Mouse (Mus musculus) mouse trophoblast stem cell (cell line): ENCODE results near the gene Ugt1a8.
"Not testable (repeated sequence)": the region's sequence is repeated elsewhere in the genome, so short reads cannot be mapped to it uniquely, and the experiment has no call there.

ENCODE experiments used
- in situ Hi-C, 2 experiments: fragments of 300-500 bp; cut with MseI, MboI; formaldehyde crosslinking; loops; 2 replicates in 1 of 2; 3 replicates in 1 of 2; pipeline ENCODE4 v1.15.1; 2025

Gene Ugt1a8

DNA sequence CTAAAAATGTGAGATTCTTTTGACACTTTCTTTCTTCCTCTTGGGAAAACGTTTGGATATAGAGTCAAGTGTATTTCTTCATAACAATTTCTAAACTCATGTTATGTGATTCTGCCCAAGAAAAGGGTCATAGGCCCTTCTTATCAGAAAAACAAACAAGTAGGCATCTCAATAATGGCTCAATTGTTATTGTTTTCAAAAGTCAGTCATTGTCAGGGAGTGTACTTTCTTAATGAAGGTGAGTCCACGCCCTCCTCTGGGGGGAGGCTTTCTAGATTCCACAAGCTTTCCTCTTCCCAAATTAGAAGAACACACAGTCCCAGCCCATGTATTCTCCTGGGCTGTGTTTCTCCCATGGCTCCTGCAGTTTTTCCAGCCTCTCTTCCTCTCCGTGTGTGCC, at the start of gene Ugt1a8:
TSS of gene Ugt1a8 (plus strand) at position 301 of the 400 bp plus-strand sequence.
- in situ Hi-C loops: no loop called here

DNA sequence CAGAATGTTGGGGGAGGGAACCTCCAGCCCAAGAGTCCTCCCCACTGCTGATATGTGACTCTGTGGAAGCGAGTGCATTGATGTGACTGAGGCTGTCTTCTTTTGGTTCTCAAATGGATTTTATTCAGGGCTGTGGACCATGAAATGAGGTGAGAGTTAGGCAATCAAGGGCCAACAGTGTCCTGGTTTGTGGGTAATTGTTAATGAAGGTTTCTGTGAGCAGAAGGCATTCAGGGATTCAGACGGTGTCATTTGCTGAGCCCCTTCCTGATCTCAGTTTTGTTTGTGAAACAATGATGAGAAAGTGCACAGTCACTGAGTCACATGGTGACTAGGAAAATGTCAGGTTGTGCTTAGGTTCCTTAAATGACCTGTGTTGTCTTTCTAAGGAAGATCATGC, 44.6 kb upstream of the Ugt1a8 start:
- in situ Hi-C loops: not testable (repeated sequence)

DNA sequence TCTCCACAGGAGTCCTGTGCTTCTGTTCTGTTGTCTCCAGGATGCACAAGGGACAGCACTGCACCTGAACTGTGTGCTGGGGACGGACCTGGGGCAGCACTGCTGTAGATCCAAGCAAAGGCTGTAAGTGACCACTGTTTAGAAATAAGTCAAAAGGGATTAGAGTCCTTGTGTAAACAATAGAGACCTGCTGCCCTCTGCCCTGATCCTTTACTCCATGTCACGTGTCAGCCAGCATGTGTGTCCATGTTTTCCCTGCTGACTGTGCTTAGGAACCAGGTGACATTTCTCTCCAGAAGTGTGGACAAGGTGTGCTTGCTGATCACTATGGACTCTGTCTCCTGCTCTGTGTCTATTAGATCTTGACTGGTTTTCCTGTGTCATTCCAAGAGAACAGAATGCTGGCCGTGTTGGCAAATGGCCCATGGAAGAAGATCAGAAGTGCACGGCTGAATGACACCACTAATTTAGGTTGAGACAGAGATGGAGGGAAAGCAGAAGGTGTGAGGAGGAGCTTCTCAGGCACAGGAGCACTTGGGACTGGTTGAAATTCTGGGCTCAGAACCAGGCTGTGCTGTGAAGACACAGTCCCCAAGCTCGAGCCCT, 42.7 kb upstream of the Ugt1a8 start:
- in situ Hi-C loops: not testable (repeated sequence)

DNA sequence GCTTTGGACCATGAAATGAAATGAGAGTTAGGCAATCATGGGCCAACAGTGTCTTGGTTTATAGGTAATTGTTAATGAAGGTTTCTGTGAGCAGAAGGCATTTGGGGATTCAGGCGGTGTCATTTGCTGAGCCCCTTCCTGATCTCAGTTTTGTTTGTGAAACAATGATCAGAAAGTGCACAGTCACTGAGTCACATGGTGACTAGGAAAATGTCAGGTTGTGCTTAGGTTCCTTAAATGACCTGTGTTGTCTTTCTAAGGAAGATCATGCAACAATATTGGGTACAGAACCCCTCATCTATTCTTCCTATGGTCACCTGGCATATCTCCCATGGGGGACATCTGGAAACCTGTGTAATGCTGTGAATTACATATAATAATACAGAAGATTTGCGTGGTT, 40.2 kb upstream of the Ugt1a8 start:
- in situ Hi-C loops: not testable (repeated sequence)

DNA sequence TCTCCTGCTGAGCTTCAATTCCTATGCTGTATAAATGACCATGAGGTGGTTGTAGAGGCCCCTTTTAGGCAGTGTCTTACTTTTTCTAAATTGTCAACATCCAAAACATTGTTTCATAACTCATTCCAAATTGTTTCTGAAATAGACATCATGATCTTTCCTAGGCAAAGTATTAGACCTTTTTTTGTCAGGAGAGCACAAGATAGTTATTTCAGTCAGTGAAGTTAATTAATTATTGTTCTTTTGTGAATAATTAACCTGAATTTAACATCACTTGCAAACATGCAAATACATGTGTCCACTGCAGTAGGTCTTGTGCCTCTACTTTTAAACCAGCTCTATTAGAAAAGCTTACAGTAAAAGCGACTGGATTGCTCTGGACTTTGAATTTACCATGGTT, 32.5 kb upstream of the Ugt1a8 start, which contains the start of gene Ugt1a10:
TSS of gene Ugt1a10 (plus strand) at position 301 of the 400 bp plus-strand sequence.
- in situ Hi-C loops: no loop called here

DNA sequence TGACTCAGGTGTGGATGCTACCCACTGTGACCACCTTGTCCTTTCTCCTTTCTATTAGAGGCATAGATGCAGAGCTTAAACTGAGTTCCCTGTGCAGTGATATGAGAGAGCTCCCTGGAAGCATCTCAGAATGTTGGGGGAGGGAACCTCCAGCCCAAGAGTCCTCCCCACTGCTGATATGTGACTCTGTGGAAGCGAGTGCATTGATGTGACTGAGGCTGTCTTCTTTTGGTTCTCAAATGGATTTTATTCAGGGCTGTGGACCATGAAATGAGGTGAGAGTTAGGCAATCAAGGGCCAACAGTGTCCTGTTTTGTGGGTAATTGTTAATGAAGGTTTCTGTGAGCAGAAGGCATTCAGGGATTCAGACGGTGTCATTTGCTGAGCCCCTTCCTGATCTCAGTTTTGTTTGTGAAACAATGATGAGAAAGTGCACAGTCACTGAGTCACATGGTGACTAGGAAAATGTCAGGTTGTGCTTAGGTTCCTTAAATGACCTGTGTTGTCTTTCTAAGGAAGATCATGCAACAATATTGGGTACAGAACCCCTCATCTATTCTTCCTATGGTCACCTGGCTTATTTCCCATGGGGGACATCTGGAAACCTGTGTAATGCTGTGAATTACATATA, 21.0 kb upstream of the Ugt1a8 start:
- in situ Hi-C loops: not testable (repeated sequence)

DNA sequence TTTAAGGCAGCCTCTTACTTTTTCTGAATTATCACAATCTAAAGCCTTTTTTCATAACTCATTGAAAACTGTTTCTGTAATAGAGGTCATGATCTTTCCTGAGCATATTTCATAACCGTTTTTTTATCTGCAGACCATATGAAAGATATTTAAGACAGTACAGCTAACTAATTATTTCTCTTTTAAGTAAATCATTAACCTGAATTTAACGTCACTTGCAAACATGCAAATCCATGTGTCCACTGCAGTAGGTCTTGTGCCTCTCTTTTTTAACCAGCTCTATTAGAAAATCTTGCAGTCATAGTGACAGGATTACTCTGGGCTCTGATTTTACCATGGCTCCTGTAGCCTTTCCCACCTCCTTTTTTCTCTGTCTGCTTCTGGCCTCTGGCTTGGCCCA, 17.1 kb upstream of the Ugt1a8 start, which contains the start of gene Ugt1a9:
TSS of gene Ugt1a9 (plus strand) at position 306 of the 400 bp plus-strand sequence.
- in situ Hi-C loops: no loop called here

DNA sequence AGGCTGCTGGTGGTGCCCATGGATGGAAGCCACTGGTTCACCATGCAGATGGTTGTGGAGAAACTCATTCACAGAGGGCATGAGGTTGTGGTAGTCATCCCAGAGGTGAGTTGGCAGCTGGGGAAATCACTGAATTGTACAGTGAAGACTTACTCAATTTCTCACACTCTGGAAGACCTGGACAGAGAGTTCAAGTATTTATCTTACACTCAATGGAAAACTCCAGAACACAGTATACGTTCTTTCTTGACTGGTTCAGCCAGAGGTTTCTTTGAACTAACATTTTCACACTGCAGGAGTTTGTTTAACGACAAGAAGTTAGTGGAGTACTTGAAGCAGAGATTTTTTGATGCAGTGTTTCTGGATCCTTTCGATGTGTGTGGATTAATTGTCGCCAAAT, 16.7 kb upstream of the Ugt1a8 start:
- in situ Hi-C loops: no loop called here

DNA sequence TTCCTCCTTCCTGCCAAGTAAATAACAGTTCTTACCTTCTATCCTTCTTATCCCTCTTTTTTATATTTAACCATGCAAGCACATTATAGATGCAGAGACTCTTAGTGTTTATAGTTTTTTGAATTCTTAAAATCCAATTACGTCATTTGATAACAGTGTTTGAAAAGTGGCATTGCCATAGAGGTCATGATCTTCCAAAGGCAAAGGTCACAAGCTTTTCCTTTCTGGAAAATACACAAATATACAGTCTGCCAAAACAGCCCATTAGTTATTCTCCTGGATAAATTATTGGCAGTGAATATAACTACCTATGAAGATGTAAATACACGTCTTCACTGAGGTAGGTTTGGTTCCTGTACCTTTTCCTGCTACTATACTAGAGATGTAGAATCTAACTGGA, 13.1 kb upstream of the Ugt1a8 start:
- in situ Hi-C loops: no loop called here

DNA sequence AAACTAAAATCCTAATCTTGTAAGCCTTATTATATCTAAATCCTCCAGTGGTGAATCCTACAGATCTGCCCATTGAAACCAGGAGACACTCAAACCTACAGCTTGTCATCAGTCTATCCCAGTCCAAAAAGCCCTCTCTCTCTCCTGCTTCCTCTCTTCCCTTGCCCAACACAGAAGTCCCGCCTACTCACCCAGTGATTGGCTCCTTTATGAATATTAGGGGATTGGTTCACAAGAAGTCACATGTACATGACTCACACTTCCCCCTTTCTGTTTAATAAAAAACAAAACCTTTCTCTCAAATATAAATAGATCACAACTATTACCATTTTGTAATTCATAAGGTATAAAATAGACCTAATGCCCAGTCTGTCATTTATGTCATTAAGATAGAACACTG, 10.5 kb upstream of the Ugt1a8 start:
- in situ Hi-C loops: no loop called here

DNA sequence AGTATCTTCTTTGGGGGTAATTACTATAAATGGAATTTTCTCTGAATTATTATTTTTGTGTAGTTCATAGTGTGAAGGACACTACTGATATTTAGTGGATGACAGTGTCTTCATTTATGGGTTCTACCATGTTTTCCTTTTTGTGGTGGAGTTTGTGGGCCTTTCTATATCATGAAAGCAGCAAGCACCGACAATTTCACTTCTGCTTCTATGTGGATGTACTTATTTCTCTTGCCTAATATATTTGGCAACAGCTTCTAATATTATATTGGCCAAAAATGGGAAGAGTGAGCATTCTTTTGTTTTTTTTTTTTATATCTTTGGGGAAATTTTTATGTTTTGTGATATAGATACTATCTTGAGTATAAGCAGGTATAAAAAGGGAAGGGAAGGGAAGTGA, 5.9 kb upstream of the Ugt1a8 start:
- in situ Hi-C loops: no loop called here

DNA sequence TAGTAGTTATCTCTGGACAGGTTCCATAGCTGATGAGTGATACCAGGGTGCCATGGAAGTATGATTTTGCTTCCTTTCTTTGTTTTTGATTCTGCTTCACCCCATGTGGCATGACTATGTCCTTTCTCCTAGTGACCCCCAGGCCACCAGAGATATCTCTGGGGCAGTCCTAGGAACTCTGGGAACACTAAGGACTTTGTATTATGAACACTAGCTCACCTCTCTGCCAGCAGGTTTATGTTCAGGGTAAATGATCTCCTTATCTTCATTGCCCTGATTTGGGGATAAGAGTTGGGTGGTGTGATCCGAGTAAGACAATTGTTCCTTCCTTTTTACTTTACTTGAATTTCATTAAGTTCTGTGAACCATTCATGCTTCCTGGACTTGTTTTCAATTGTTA, 1.5 kb upstream of the Ugt1a8 start:
- in situ Hi-C loops: no loop called here

DNA sequence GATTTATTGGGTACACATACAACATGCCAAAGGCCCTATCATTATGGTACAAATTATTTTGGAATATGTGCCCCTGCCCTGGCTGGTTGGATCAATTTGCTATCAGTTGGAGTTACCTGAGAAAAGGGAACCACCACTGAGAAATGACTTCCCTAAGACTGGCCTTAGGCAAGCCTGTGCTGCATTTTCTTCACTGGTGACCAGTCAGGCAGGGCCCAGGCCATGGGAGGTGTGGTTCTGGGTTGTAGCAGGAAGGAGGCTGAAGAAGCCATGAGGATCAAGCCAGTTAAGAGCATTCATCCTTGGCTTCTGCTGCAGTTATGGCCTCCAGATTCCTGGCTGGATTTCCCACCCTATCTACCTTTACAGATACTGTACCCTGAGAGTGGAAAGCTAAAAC, 4.7 kb downstream of the Ugt1a8 start:
- in situ Hi-C loops: no loop called here

DNA sequence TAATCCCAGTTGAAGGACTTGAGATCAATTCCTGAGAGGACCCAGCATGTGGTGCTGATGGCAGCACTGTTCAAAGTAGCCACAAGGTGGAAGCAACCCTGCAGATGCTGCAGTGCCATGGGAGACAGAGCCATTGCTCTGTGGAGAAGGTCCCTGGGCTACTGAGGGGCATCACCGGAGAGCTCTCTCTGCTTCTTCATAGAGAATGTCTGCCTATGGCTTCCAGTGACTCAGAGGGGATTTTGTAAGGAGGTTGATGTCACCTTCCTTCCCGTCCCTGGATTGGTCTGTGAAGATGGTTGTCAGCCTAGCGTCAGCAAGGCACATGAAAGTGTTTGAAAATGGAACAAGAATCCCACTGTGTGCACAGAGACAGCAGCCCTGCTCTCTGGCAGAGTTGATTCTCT, 6.7 kb downstream of the Ugt1a8 start:
- in situ Hi-C loops: not testable (repeated sequence)

DNA sequence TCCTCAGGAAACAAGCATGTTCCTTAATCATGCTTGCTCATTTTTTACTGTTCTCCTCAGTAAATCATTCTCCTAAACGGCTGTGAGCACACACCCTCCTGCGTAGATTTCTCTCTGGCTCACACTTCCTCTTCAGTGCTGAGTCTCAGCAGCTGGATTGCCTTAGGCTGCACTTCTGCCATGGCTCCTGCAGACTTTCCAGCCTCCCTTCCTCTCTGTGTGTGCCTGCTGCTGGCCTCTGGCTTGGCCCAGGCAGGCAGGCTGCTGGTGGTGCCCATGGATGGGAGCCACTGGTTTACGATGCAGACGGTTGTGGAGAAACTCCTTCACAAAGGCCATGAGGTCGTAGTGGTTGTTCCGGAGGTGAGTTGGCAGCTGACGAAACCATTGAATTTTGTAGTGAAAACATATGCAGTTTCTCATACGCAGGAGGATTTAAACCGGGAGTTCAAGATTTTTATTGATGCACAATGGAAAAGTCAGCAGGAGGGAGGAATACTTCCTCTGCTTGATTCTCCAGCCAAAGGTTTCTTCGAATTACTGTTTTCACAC, 7.4 kb downstream of the Ugt1a8 start, which contains the start of gene Ugt1a7c:
TSS of gene Ugt1a7c (plus strand) at position 122 of the 552 bp plus-strand sequence.
- in situ Hi-C loops: no loop called here

DNA sequence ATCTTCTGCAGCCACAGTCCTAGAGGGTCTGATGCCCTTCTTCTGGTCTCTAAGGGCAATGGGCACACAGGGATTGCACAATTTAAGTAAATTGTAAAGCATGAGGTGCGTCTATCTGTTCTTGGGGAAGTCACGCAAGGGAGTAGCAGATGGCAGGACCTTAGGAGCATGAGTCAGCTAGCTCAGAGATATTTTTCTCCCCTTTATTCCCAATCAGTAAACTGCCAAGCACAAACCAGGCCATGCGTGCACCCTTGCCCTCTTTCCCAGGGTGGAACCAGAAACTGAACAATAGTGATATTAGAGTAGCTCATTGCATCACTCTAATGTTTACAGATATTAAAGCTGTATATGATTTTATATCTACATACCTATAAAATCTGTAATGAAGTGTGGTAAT, 10.9 kb downstream of the Ugt1a8 start:
- in situ Hi-C loops: not testable (repeated sequence)

DNA sequence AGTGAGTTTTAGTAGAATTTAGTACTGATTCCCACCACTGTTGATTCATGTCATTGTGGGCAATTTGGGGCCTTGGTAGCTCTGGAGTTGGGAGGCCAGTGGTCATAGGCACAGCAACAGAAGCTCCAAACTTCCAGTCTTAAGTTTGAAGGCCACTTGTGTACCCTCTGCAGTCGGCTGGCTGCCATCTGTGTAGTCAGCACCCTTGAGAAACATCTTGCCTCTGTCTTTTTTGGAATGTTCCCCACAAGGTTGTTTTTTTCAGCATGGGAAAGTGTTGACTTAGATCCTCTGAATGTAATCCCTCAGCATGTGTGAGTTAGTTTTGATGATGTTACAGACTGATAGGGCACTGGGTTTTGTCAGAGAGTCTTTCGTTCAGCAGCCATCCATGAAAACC, 12.1 kb downstream of the Ugt1a8 start:
- in situ Hi-C loops: not testable (repeated sequence)

DNA sequence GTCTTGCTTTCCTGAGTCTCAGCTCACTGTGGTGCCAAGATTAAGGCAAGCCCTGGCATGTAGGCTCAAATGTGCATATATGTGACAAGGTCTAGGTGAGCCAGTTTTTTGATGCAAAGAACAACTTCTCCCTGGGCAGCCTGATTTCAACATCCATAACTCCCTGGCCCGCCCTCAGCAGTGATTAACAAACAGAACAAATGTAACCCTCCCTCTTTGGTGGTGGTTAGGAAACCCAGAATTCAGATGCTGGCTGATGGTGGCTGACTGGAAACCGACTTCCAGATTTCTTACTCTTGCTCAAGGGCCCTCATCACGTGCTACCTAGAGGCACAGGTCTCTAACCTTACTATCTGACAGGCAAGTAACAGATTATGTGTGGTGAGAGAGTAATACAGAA, 15.4 kb downstream of the Ugt1a8 start, which contains the start of gene Ugt1a6b:
TSS of gene Ugt1a6b (plus strand) at position 234 of the 400 bp plus-strand sequence.
- in situ Hi-C loops: not testable (repeated sequence)

DNA sequence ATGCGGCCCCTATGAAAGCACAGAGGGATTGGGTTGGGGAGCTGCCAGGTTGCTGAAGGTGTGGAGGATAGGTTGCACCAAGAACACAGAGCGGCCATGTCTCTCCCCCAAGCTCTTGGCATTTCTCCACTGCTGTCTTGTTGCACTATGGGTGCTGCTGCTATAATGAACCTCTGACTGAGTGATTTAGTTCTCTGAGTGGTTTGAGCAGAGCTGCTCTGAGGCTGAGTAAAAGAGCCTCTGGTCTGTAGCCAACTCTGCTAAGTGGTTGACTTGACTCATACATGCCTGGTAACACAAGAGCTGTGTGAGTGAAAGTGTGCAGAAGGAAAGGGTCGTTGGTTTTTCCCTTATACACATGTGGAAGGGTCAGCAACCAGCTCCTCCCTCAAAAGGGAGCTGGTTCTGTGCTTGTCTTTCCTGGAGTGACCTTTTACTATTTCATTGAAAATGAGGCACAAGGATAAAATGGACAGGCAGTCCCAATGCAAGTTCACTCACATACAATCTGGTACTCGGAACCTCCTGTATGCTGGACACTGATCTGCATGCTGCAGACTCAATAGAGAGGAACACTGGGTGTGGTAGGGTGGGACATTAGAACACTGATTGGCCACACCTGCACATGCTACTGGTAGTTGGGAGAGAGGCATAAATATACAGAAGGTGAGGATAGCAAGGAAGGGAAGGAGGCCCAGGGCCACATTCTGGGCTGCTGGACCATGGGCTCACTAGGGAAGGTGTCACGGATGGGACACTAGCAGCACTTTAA, 16.3 kb downstream of the Ugt1a8 start:
- in situ Hi-C loops: not testable (repeated sequence)

DNA sequence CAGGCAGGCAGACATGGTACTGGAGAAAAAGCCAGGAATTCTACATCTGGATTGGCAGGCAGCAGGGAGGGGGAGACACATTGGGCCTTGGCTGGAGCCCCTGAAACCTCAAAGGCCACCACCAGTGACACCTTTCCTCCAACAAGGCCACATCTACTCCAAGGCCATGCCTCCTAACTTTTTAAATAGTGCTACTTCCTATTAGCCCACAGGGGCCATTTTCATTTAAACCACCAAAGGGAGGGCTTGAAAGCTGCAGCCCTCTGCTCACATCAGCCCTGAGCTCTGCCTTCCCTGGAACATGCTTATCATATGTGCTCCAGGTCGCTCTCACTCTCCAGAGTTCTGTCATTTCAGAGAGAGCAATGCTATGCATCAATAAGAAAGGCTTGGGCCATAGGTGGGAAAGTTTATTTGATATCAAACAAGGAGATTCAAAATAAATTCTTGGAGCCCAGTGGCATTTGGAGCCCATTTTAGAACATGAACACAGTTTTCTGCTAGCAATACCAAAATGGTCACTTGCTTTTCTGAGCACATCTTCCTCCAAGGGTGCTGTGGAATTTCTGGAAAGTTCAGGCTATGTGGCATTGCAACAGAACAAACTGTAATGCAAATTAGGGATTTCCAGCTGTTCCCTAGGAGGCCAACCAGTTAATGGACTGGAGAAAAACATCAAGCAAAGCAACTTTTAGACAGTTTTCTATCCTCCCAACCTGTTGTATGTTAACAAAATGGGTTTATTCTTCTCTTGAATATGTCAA, 17.2 kb downstream of the Ugt1a8 start:
- in situ Hi-C loops: no loop called here

DNA sequence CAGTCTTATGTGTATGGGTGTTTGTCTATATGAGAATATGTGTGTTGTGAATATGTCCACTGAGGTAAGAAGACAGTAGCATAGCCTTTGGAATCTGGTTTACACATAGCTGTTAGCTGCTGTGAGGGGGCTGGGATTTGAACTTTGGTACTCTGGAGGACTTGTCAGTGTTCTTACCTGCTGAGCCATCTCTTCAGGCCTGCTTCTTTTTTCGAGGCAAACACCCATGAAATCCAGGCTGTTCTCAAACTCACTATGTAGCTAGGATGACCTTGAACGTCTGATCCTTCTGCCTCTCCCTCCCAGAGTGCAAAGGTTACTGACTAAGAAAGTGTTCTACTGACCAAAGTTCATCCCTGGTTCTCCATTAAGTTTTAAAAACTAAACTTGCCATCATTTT, 18.0 kb downstream of the Ugt1a8 start:
- in situ Hi-C loops: no loop called here
